Mouse (Mus musculus) heart, postnatal 10 days (tissue): Measurements from ENCODE around the gene Trim38. TPM values are rescaled to one million over a fixed set of nuclear protein-coding genes. Genes with fewer than 3 reads are reported as not detected.

Experiments
- DNase-seq, 2 experiments: peaks; one replicate each; pipeline ENCODE4 v3.0.0; 2021
- intact Hi-C: fragments of 180-260 bp; cut with DNase I; formaldehyde crosslinking; loops from one replicate; pipeline ENCODE4 v1.15.1; 2025
- total RNA-seq, 2 experiments: library from RNA; stranded (reverse); gene quantifications; 2 replicates each; pipeline ENCODE4 v1.2.3; 2021

The Trim38 gene
- total RNA-seq, 2 experiments from 2014 or later, result not detected

- intact Hi-C loops, result loop anchor here (5.0 to 10.0 kb wide), 4 partner anchors 162 to 1920 kb away; partner anchors contain the start of genes Hist1h2af, Hist1h2ag, Hist1h2bj and Hist1h3g
Observed at GRCm38 (mm10) chr13:23744421-23745380, 25.0 kb upstream of the Trim38 start.

GRCm38 (mm10) chr13:23745381-23746161 lies 24.1 kb upstream of the Trim38 start, which contains the start of gene Hist1h3c:
Hist1h3c (minus strand) TSS chr13:23745602.
- intact Hi-C loops, result loop anchor here (5.0 to 10.0 kb wide), 3 partner anchors 211 to 1921 kb away; partner anchors contain the start of genes Hist1h2af, Hist1h2ag, Hist1h2bj and Hist1h3g
- DNase-seq, result peak; percentile 90 to 92

More at GRCm38 (mm10) chr13:23744421-23745380, 25.0 kb upstream of the Trim38 start:
- DNase-seq, result no peak

GRCm38 (mm10) chr13:23746201-23747080 lies 23.3 kb upstream of the Trim38 start, which contains the start of gene Hist1h2bb:
Hist1h2bb (plus strand) TSS chr13:23746734.
- peak; percentile 82 for DNase-seq
- intact Hi-C loops, result loop anchor here (5.0 to 10.0 kb wide), 3 partner anchors 212 to 1922 kb away; partner anchors contain the start of genes Hist1h2af, Hist1h2ag, Hist1h2bj and Hist1h3g

- intact Hi-C loops, result loop anchor here (5.0 to 10.0 kb wide), 3 partner anchors 212 to 1922 kb away; partner anchors contain the start of genes Hist1h2af, Hist1h2ag, Hist1h2bj and Hist1h3g
- no peak for DNase-seq
Observed at GRCm38 (mm10) chr13:23747081-23747891, 22.4 kb upstream of the Trim38 start.

GRCm38 (mm10) chr13:23747892-23748288 lies 21.8 kb upstream of the Trim38 start:
- no peak for DNase-seq
- intact Hi-C loops, result loop anchor here (5.0 to 10.0 kb wide), 3 partner anchors 213 to 1923 kb away; partner anchors contain the start of genes Hist1h2af, Hist1h2ag, Hist1h2bj and Hist1h3g

- intact Hi-C loops, result loop anchor here (5.0 to 10.0 kb wide), 4 partner anchors 215 to 1995 kb away; partner anchors contain the start of genes Hist1h2af, Hist1h2ag, Hist1h2ak and Hist1h2bj
- no peak for DNase-seq
Observed at GRCm38 (mm10) chr13:23749563-23750121, 20.1 kb upstream of the Trim38 start.

GRCm38 (mm10) chr13:23750839-23751477 lies 18.8 kb upstream of the Trim38 start, which contains the start of gene Hist1h2ab:
Hist1h2ab (plus strand) TSS chr13:23751126.
- DNase-seq, result peak; percentile 59 to 69

GRCm38 (mm10) chr13:23751478-23751956 lies 18.2 kb upstream of the Trim38 start:
- no peak for DNase-seq
- intact Hi-C loops, result loop anchor here (10.0 kb wide), 1 partner anchor 1997 kb away; the partner anchor contains the start of genes Hist1h2ak, Hist1h2bn and Hist1h4k

More at GRCm38 (mm10) chr13:23750839-23751477, 18.8 kb upstream of the Trim38 start, which contains the start of gene Hist1h2ab:
- intact Hi-C loops, result loop anchor here (10.0 kb wide), 1 partner anchor 1996 kb away; the partner anchor contains the start of genes Hist1h2ak, Hist1h2bn and Hist1h4k

GRCm38 (mm10) chr13:23752067-23752741 lies 17.5 kb upstream of the Trim38 start, which contains the start of gene Hist1h3b:
Hist1h3b (plus strand) TSS chr13:23752267.
- peak; percentile 91 to 92 for DNase-seq
- intact Hi-C loops, result loop anchor here (10.0 kb wide), 1 partner anchor 1997 kb away; the partner anchor contains the start of genes Hist1h2ak, Hist1h2bn and Hist1h4k

- intact Hi-C loops, result loop anchor here (10.0 kb wide), 1 partner anchor 1998 kb away; the partner anchor contains the start of genes Hist1h2ak, Hist1h2bn and Hist1h4k
- no peak for DNase-seq
Observed at GRCm38 (mm10) chr13:23752742-23753172, 17.0 kb upstream of the Trim38 start.

GRCm38 (mm10) chr13:23753314-23754078 lies 16.2 kb upstream of the Trim38 start:
- DNase-seq, result no peak

GRCm38 (mm10) chr13:23755000-23755399 lies 14.7 kb upstream of the Trim38 start:
- intact Hi-C loops, result loop anchor here (5.0 to 10.0 kb wide), 2 partner anchors 1718 to 2000 kb away; partner anchors contain the start of genes Hist1h2ah, Hist1h2ak, Hist1h2bk and Hist1h2bn

More at GRCm38 (mm10) chr13:23753314-23754078, 16.2 kb upstream of the Trim38 start:
- intact Hi-C loops, result loop anchor here (10.0 kb wide), 1 partner anchor 1999 kb away; the partner anchor contains the start of genes Hist1h2ak, Hist1h2bn and Hist1h4k

GRCm38 (mm10) chr13:23756790-23757189 lies 12.9 kb upstream of the Trim38 start, which contains the start of gene Hist1h4b:
Hist1h4b (plus strand) TSS chr13:23757013.
- DNase-seq, result peak; percentile 88 to 89
- intact Hi-C loops, result loop anchor here (5.0 to 10.0 kb wide), 2 partner anchors 1719 to 2002 kb away; partner anchors contain the start of genes Hist1h2ah, Hist1h2ak, Hist1h2bk and Hist1h2bn

More at GRCm38 (mm10) chr13:23755000-23755399, 14.7 kb upstream of the Trim38 start:
- DNase-seq, result no peak

- intact Hi-C loops, result loop anchor here (5.0 to 10.0 kb wide), 2 partner anchors 1720 to 2002 kb away; partner anchors contain the start of genes Hist1h2ah, Hist1h2ak, Hist1h2bk and Hist1h2bn
- DNase-seq, result no peak
Observed at GRCm38 (mm10) chr13:23757211-23757773, 12.4 kb upstream of the Trim38 start.
